Mouse (Mus musculus) gastrocnemius, adult 18-20 months (tissue): ENCODE measurements at regions not wholly inside any gene's neighbourhood (a gene's known extent, or its start where the extent isn't known, plus 50 kb on each side); places are given as distances from the start of the nearest gene placed in this dataset.
"Not testable (repeated sequence)": the region's sequence is repeated elsewhere in the genome, so short reads cannot be mapped to it uniquely, and the experiment has no call there.

ENCODE experiments used
- DNase-seq: peaks from one replicate; pipeline ENCODE4 v3.0.0; 2021; ENCODE audit warnings: low spot score

DNA sequence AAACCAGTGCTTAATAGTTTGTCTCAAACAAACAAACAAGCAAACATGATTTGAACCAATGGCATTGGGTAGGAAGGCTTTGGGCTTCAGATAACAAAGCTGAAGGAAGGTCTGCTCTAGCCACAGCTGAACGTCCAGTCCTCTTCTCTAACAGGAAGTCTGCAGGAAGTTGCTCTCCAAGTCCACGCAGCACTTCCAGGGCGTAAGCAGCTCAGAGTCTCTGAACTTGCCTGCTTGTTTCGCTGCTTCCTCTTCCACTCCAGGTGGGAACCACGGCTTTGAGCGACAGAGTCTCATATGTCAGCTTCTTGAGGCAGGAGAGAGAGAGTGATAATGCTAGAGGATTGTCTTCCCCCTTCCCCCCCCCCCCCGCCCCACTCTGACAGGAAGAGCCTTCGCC, 123.6 kb downstream of the Tnfrsf21 start:
- no peak for DNase-seq

- DNase-seq = peak; percentile 22
Observed at GRCm38 (mm10) chr17:43141740-43142139, 125.4 kb downstream of the Tnfrsf21 start.

DNA sequence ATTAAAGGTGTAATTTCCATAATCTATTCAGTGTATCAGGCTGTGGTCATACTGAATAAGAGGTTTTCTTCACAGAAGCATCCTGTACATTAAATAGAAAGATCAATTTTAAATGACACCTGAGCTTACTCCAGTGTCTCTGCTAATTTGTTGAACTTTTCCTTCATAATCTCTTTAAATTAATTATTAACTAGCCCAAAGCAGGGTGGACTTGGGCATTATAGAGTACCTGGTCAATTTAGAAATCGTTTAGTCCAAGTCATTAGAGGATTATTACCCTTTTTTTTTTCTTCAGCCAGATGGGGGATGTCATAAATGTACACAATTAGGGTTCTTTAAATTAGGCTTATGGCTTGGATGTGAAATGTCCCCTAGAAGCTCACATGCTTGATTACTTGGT, 124.4 kb upstream of the Adgrf1 start:
- DNase-seq = no peak

DNA sequence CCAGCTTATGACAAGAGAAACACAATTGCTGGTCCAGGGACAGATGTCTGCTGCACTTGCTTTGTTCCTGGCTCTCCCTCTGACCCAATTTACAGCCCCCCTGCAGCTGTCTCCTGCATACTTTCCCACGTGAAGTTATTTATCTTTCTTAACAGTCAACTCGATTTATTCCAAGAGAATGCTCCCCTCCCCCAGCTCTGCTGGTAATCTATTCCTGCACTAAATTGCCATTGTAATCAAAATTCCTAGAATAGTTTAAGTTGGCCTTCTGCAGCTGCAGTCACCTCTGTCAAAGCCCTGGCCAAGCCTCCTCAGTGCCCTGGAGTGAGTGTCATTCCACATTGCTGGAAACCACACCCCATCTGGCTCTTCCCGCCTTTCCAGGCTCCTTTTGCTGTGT, 122.2 kb upstream of the Adgrf1 start:
- DNase-seq = no peak

- DNase-seq = no peak
Observed at GRCm38 (mm10) chr17:43152620-43153019, 117.5 kb upstream of the Adgrf1 start.

DNA sequence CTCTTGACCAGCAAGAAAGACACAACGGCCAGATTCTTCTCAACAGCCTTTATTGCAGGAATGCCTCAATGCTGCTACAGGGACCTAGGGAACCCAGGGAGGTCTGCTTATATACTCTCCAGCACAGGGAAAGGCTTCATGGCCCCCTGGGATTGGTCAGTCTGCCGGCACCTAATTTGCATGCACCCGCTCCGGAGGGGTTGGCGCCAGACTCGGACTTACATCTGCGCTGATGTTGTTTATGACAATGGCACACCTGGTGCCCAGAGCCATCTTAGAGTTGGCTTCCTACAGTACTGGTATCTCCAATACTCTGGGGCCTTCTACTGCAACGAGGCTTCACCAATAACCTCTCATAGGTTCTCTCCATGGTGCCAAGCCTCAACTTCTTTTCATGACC, 114.9 kb upstream of the Adgrf1 start:
- not testable (repeated sequence) for DNase-seq

GRCm38 (mm10) chr17:43156116-43156515, 114.0 kb upstream of the Adgrf1 start:
- DNase-seq = no peak

DNA sequence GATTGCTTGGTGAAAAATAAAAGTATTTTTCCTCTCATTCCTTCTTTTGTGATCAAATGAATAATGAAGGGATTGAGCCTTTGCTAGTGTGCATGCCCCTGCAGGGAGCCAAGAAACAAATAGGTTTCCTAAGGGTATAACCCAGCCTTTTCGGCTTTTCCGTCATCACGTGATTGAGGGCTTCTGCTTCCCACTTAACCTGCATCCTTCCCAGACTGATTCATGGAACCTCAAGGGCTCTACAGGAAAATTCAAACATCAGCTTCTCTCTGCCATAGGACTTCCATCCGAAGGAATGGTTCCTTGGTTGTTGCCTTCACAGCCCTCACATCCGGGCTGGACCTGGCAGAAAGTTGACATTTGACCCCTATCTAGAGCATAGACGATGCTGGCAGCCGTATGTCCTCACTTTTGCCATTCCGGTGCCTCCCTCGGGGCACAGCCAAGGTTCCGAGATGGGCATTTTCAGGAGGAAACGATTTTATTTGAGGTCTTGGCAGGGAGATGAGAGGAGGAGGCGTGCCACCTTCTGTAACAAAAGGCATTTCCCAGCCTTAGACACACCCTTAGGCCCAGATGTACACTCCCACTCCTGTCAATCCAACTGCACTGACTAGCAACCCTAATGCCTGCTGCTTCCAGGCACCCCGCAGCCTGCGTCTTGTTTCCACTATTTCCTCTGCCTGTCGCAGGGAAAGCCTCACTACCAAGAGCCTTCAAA, 112.2 kb upstream of the Adgrf1 start:
- no peak for DNase-seq

GRCm38 (mm10) chr17:43158741-43159140, 111.4 kb upstream of the Adgrf1 start:
- DNase-seq = no peak

DNA sequence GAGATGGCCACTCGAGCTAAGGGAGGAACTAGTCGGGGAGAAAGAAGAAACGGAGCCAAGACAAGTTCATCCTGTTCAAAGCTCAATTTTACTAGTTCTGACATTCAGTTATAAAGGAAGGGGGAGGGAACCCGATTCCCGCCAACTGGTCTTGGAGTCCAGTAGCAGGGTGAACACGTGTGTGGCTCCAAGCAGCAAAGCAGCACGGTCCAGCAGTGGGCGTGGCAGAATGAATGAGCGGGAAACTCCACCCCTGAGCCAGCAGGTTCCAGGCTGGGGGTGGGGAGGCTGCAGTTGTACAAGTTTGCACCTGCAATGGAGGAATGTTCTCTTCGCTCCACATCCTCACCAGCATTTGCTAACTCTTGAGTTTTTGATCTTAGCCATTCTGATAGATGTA, 108.8 kb upstream of the Adgrf1 start:
- not testable (repeated sequence) for DNase-seq

- no peak for DNase-seq
Observed at GRCm38 (mm10) chr17:43163126-43163525, 107.0 kb upstream of the Adgrf1 start.

DNA sequence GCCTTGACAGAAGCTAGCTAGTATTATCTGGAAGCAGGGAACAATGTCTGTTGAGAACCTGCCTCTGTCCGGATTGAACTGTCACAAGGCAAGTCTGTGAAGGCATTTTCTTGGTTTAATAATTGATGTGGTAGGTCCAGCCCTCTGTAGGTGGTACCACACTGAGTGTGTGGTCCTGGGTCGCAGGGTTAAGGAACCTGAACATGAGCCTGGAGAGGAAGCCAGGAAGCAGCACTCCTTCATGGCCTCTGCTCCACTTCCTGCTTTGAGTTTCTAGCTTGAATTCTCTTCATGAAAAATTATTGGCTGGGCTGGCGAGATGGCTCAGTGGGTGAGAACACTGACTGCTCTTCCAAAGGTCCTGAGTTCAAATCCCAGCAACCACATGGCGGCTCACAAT, 104.0 kb upstream of the Adgrf1 start:
- DNase-seq = no peak

DNA sequence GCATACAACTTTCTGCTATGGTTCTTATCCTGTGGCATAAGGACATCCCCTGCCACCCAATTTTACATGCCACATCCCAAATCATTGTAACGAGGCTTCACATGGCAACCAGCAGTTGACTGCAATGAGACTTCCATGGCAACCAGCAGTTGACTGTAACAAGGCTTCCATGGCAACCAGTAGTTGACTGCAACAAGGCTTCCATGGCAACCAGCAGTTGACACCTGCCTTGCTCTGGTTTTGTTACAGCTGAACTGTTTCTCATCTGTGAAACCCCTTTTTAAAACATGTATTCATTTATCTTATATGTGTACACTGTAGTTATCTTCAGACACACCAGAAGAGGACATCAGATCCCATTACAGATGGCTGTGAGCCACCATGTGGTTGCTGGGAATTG, 100.7 kb upstream of the Adgrf1 start:
- no peak for DNase-seq

- no peak for DNase-seq
Observed at GRCm38 (mm10) chr17:43172657-43173165, 97.4 kb upstream of the Adgrf1 start.

GRCm38 (mm10) chr17:43174860-43175259, 95.3 kb upstream of the Adgrf1 start:
- no peak for DNase-seq

DNA sequence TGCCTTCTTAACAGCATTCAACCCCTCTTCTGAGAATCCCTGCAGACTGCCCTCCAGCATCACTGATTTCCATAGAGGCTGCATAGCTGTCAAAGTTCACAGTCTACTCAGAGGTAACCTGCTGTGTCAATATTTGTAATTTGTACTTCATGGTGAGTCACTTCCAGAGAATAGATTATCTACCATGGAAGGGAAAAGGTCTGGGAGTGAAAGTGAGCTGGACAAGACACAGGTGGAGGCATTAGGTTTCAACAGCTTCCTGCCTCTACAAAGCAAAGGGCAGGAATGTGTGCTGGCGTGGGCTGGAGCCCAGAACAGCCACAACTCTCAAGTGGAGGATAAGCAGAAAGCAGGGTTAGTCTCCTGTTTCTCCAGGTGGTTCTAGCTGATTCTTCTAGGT, 92.9 kb upstream of the Adgrf1 start:
- no peak for DNase-seq

GRCm38 (mm10) chr17:43190016-43190415, 80.1 kb upstream of the Adgrf1 start:
- DNase-seq = no peak

GRCm38 (mm10) chr17:43190853-43191485, 79.2 kb upstream of the Adgrf1 start:
- no peak for DNase-seq

DNA sequence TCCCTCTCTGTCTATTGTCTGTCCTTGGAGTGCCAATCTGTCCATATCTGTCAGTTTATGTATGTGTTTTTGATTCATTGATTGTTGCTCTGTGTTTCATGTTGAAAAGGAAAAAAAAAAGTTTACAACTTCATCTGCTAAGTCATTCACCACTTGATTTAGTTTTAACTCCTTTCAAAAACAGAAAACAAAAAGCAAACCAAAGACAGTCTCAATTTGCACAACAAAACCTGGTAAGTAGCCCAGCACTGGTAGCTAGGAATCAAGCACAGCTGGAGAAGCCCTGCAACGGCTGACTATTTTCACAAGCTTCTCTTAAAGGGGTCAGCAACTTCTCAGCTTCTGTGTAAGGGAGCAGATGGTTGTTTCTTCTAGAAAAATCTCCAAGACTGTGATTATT, 72.9 kb upstream of the Adgrf1 start:
- no peak for DNase-seq

GRCm38 (mm10) chr17:43200832-43201231, 69.3 kb upstream of the Adgrf1 start:
- DNase-seq = no peak

GRCm38 (mm10) chr17:43206701-43207470, 63.2 kb upstream of the Adgrf1 start:
- DNase-seq = no peak

- no peak for DNase-seq
Observed at GRCm38 (mm10) chr17:43209727-43210126, 60.4 kb upstream of the Adgrf1 start.
